Mouse (Mus musculus): ENCODE results near the gene Pde10a. TPM values are rescaled to one million over a fixed set of nuclear protein-coding genes. Genes with fewer than 3 reads are reported as not detected.
"Not testable (repeated sequence)": the region's sequence is repeated elsewhere in the genome, so short reads cannot be mapped to it uniquely, and the experiment has no call there.

The Pde10a gene
- polyA plus RNA-seq, 1 experiment from 2014 or later: 1.3 TPM

GRCm38 (mm10) chr17:8698793-8699192 lies 173.6 kb downstream of the Pde10a start:
- 75% methylated on average over 3 of the region's 3 CpGs for WGBS
- no peak overlapping the region for H3K4me3 ChIP-seq (replicated peaks; ENCODE audit: low read depth, low read length)
- H3K4me1 ChIP-seq (replicated peaks; ENCODE audit: insufficient read depth, low read length): no peaks in the 10 kb centered on the region
- H3K36me3 ChIP-seq (ENCODE audit: insufficient read depth, low read length): no peaks in the 10 kb centered on the region
- no peak for TF ChIP-seq CTCF (IDR thresholded peaks at IDR 0.05; ENCODE audit: low read depth)
- no peak overlapping the region for H3K9ac ChIP-seq (ENCODE audit: low read depth, low read length)
- H3K27ac ChIP-seq: no peak overlapping the region
- H3K4me2 ChIP-seq (ENCODE audit: low read length): no peak overlapping the region
- H3K27me3 ChIP-seq (ENCODE audit: insufficient read depth, low read length): no peaks in the 10 kb centered on the region
- DNase-seq (ENCODE audit: low spot score): no peak
- peak; percentile 75; the same call in 1 of the 2 replicates for ATAC-seq (replicated peaks; ENCODE audit: low FRiP score, low read depth)
- no peaks in the 10 kb centered on the region for H3K9me3 ChIP-seq (replicated peaks; ENCODE audit: low read length)

DNA sequence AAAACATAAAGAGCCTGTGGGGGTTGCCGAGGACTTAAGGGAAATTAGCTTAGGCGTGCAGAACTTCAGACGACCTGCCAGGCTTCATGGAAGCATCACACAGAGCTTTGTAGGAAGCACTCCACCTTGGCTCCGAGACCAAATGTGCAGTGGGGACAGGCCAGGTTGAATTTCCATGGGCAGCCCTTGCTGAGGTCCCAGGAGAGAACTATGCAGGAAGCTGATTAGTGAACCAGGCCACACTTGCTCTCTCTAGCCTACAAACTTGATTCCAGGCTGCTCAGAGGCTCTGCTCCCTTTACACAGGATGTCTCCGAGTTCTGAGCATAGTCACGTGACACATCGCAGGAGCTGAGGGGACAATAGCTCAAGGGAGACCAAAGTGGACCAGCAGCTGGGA lies 175.9 kb downstream of the Pde10a start:
- no peaks in the 10 kb centered on the region for H3K27me3 ChIP-seq (ENCODE audit: insufficient read depth, low read length)
- ATAC-seq (replicated peaks; ENCODE audit: low FRiP score, low read depth): no peak
- WGBS: 41% methylated on average over 7 of the region's 7 CpGs
- no peak overlapping the region for H3K4me3 ChIP-seq (replicated peaks; ENCODE audit: low read depth, low read length)
- no peak overlapping the region for H3K9ac ChIP-seq (ENCODE audit: low read depth, low read length)
- H3K4me2 ChIP-seq (ENCODE audit: low read length): no peak overlapping the region
- no peaks in the 10 kb centered on the region for H3K9me3 ChIP-seq (replicated peaks; ENCODE audit: low read length)
- H3K27ac ChIP-seq: no peak overlapping the region
- no peak for DNase-seq (ENCODE audit: low spot score)
- H3K4me1 ChIP-seq (replicated peaks; ENCODE audit: insufficient read depth, low read length): no peaks in the 10 kb centered on the region
- no peaks in the 10 kb centered on the region for H3K36me3 ChIP-seq (ENCODE audit: insufficient read depth, low read length)
- TF ChIP-seq CTCF (IDR thresholded peaks at IDR 0.05; ENCODE audit: low read depth): no peak

DNA sequence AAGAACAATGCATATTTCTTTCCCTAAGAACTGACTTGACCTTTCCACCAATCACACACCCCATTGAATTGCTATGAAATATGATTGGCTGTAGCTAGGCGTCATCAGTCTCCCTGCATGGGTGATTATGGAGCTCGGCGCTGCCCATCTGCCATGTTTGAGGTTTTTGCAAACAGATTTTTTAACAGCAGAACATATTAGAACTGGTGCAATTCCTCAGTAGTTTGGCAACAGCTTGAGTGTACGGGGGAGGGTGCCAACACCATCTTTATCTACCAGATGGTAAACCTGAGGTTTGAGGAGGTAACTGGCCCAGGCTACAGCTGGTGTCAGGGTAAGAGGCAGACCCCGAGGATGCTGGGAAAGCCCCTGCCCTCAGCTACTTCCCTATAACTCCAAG lies 177.3 kb downstream of the Pde10a start:
- H3K9me3 ChIP-seq (replicated peaks; ENCODE audit: low read length): no peaks in the 10 kb centered on the region
- no peak overlapping the region for H3K9ac ChIP-seq (ENCODE audit: low read depth, low read length)

DNA sequence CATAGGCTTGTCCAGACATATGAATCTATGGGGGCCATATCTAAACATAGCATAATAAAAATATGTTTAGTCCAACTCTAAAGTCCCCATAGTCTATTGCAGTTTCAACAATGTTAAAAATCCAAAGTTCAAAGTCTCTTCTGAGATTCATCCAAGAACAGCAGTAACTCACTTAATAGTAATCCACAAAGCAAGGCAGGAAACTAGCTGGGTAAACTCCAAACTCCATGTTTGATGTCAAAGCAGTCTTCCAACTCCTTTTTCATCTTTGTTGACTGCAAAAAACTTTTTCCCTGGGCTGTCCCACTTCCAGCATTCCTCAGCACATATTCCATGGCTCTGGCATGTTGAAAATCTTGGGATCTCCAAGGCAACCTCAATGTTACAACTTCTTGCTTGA lies 182.8 kb downstream of the Pde10a start:
- Histone ChIP-seq H3K4me2 (ENCODE audit: low read length) (no peak overlapping the region), H3K27ac (no peak overlapping the region), H3K36me3 (ENCODE audit: insufficient read depth, low read length) (no peaks in the 10 kb centered on the region), H3K4me1 (replicated peaks; ENCODE audit: insufficient read depth, low read length) (no peaks in the 10 kb centered on the region), H3K9me3 (replicated peaks; ENCODE audit: low read length) (no peaks in the 10 kb centered on the region), H3K9ac (ENCODE audit: low read depth, low read length) (no peak overlapping the region), H3K27me3 (ENCODE audit: insufficient read depth, low read length) (no peaks in the 10 kb centered on the region), H3K4me3 (replicated peaks; ENCODE audit: low read depth, low read length) (no peak overlapping the region)
- DNase-seq (ENCODE audit: low spot score): no peak
- no peak for ATAC-seq (replicated peaks; ENCODE audit: low FRiP score, low read depth)
- TF ChIP-seq CTCF (IDR thresholded peaks at IDR 0.05; ENCODE audit: low read depth): no peak

More for the DNA sequence above, 177.3 kb downstream of the Pde10a start:
- no peaks in the 10 kb centered on the region for H3K27me3 ChIP-seq (ENCODE audit: insufficient read depth, low read length)
- H3K4me1 ChIP-seq (replicated peaks; ENCODE audit: insufficient read depth, low read length): no peaks in the 10 kb centered on the region
- H3K27ac ChIP-seq: no peak overlapping the region
- WGBS: 80% methylated on average over 5 of the region's 5 CpGs
- TF ChIP-seq CTCF (IDR thresholded peaks at IDR 0.05; ENCODE audit: low read depth): no peak
- no peak for ATAC-seq (replicated peaks; ENCODE audit: low FRiP score, low read depth)
- DNase-seq (ENCODE audit: low spot score): no peak
- no peak overlapping the region for H3K4me2 ChIP-seq (ENCODE audit: low read length)
- no peaks in the 10 kb centered on the region for H3K36me3 ChIP-seq (ENCODE audit: insufficient read depth, low read length)
- H3K4me3 ChIP-seq (replicated peaks; ENCODE audit: low read depth, low read length): no peak overlapping the region

DNA sequence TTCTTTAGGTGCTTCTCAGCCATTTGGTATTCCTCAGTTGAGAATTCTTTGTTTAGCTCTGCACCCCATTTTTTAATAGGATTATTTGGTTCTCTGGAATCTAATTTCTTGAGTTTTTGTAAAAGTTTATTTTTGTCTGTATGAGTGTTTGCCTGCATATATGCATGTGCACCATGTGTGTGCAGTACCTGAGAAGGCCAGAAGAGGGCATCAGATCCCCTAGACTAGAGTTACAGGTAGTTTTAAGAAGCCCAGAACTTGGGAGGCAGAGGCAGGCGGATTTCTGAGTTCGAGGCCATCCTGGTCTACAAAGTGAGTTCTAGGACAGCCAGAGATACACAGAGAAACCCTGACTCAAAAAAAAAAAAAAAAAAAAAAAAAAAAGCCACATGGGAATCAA lies 187.6 kb downstream of the Pde10a start:
- TF ChIP-seq CTCF (IDR thresholded peaks at IDR 0.05; ENCODE audit: low read depth): peak; percentile 12; the same call in 1 of the 2 replicates
- not testable (repeated sequence) for H3K4me1 ChIP-seq (replicated peaks; ENCODE audit: insufficient read depth, low read length); DNase-seq (ENCODE audit: low spot score); ATAC-seq (replicated peaks; ENCODE audit: low FRiP score, low read depth); H3K27me3 ChIP-seq (ENCODE audit: insufficient read depth, low read length); H3K9me3 ChIP-seq (replicated peaks; ENCODE audit: low read length); H3K4me2 ChIP-seq (ENCODE audit: low read length); H3K4me3 ChIP-seq (replicated peaks; ENCODE audit: low read depth, low read length); H3K36me3 ChIP-seq (ENCODE audit: insufficient read depth, low read length); H3K9ac ChIP-seq (ENCODE audit: low read depth, low read length); H3K27ac ChIP-seq
- 92% methylated on average over 2 of the region's 2 CpGs for WGBS

GRCm38 (mm10) chr17:8720961-8721360 lies 195.8 kb downstream of the Pde10a start:
- Histone ChIP-seq H3K4me1 (replicated peaks; ENCODE audit: insufficient read depth, low read length) (no peaks in the 10 kb centered on the region), H3K9ac (ENCODE audit: low read depth, low read length) (no peak overlapping the region), H3K9me3 (replicated peaks; ENCODE audit: low read length) (no peaks in the 10 kb centered on the region), H3K27me3 (ENCODE audit: insufficient read depth, low read length) (no peaks in the 10 kb centered on the region), H3K4me3 (replicated peaks; ENCODE audit: low read depth, low read length) (no peak overlapping the region), H3K4me2 (ENCODE audit: low read length) (no peak overlapping the region), H3K27ac (no peak overlapping the region), H3K36me3 (ENCODE audit: insufficient read depth, low read length) (no peaks in the 10 kb centered on the region)
- ATAC-seq (replicated peaks; ENCODE audit: low FRiP score, low read depth) (no peak), DNase-seq (ENCODE audit: low spot score) (no peak)
- 66% methylated on average over 10 of the region's 10 CpGs for WGBS
- TF ChIP-seq CTCF (IDR thresholded peaks at IDR 0.05; ENCODE audit: low read depth): no peak

GRCm38 (mm10) chr17:8724464-8724974 lies 199.3 kb downstream of the Pde10a start:
- no peaks in the 10 kb centered on the region for H3K9me3 ChIP-seq (replicated peaks; ENCODE audit: low read length)
- H3K9ac ChIP-seq (ENCODE audit: low read depth, low read length): no peak overlapping the region
- H3K4me1 ChIP-seq (replicated peaks; ENCODE audit: insufficient read depth, low read length): 0 out of 2 replicates have a peak, but pooled peaks cover 3% of the 10 kb centered on the region
- TF ChIP-seq CTCF (IDR thresholded peaks at IDR 0.05; ENCODE audit: low read depth): no peak
- H3K27ac ChIP-seq: no peak overlapping the region
- DNase-seq (ENCODE audit: low spot score): no peak
- no peaks in the 10 kb centered on the region for H3K36me3 ChIP-seq (ENCODE audit: insufficient read depth, low read length)
- no peak for ATAC-seq (replicated peaks; ENCODE audit: low FRiP score, low read depth)
- no peaks in the 10 kb centered on the region for H3K27me3 ChIP-seq (ENCODE audit: insufficient read depth, low read length)
- no peak overlapping the region for H3K4me3 ChIP-seq (replicated peaks; ENCODE audit: low read depth, low read length)
- WGBS: 56% methylated on average over 8 of the region's 8 CpGs
- H3K4me2 ChIP-seq (ENCODE audit: low read length): no peak overlapping the region
